Mouse (Mus musculus) fat pad, adult 2 months (tissue): ENCODE results near the gene Glp2r.

Experiments used
- DNase-seq: peaks from one replicate; pipeline ENCODE4 v3.0.0-alpha.2; 2011; ENCODE audit warnings: low read depth, low spot score; ENCODE audit errors: extremely low read depth

The Glp2r gene

GRCm38 (mm10) chr11:67731056-67731455 lies 39.9 kb downstream of the Glp2r start:
- DNase-seq: no peak

- DNase-seq: no peak
Observed at GRCm38 (mm10) chr11:67728726-67729125, 42.2 kb downstream of the Glp2r start.

GRCm38 (mm10) chr11:67727095-67727494 lies 43.9 kb downstream of the Glp2r start:
- DNase-seq: no peak

- no peak for DNase-seq
Observed at GRCm38 (mm10) chr11:67723231-67724013, 47.5 kb downstream of the Glp2r start.

GRCm38 (mm10) chr11:67722399-67723156 lies 48.4 kb downstream of the Glp2r start:
- DNase-seq: no peak

GRCm38 (mm10) chr11:67721485-67721884 lies 49.5 kb downstream of the Glp2r start:
- no peak for DNase-seq

GRCm38 (mm10) chr11:67715382-67715781 lies 55.6 kb downstream of the Glp2r start:
- no peak for DNase-seq

GRCm38 (mm10) chr11:67712976-67713375 lies 58.0 kb downstream of the Glp2r start:
- DNase-seq: no peak

GRCm38 (mm10) chr11:67694703-67695376 lies 76.1 kb downstream of the Glp2r start, which contains the start of gene Rcvrn:
Gene Rcvrn, plus strand, starts transcription at chr11:67695326.
- no peak for DNase-seq

GRCm38 (mm10) chr11:67686109-67686508 lies 84.8 kb downstream of the Glp2r start:
- no peak for DNase-seq

- DNase-seq: no peak
Observed at GRCm38 (mm10) chr11:67681871-67682270, 89.1 kb downstream of the Glp2r start.

- DNase-seq: no peak
Observed at GRCm38 (mm10) chr11:67679930-67680329, 91.0 kb downstream of the Glp2r start.

- no peak for DNase-seq
Observed at GRCm38 (mm10) chr11:67679300-67679699, 91.7 kb downstream of the Glp2r start.

- no peak for DNase-seq
Observed at GRCm38 (mm10) chr11:67675562-67676540, 95.1 kb downstream of the Glp2r start.

GRCm38 (mm10) chr11:67672140-67672539 lies 98.8 kb downstream of the Glp2r start:
- DNase-seq: no peak

- DNase-seq: no peak
Observed at GRCm38 (mm10) chr11:67670031-67670430, 100.9 kb downstream of the Glp2r start.

GRCm38 (mm10) chr11:67668460-67669007 lies 102.4 kb downstream of the Glp2r start:
- no peak for DNase-seq

- DNase-seq: peak; percentile 11
Observed at GRCm38 (mm10) chr11:67667531-67668332, 103.2 kb downstream of the Glp2r start.

GRCm38 (mm10) chr11:67666129-67666528 lies 104.8 kb downstream of the Glp2r start:
- no peak for DNase-seq
